Mouse (Mus musculus): ENCODE data around the gene Vmn1r52. TPM values are rescaled to one million over a fixed set of nuclear protein-coding genes. Genes with fewer than 3 reads are reported as not detected.

Gene Vmn1r52
- total and polyA plus RNA-seq, 3 experiments: not detected

- Histone ChIP-seq H3K9me3 (replicated peaks; ENCODE audit: insufficient read depth, low read length) (no peaks in the 10 kb centered on the region), H3K4me3 (ENCODE audit: control insufficient read depth in 1 of 2, insufficient read depth in 1 of 2, low read depth in 2 of 2, low read length in 2 of 2) (no peak within 1 kb of the TSS), H3K27me3 (ENCODE audit: control insufficient read depth in 1 of 2, insufficient read depth in 2 of 2, low read length in 2 of 2) (no peaks in the 10 kb centered on the region), H3K27ac (ENCODE audit: control insufficient read depth, low read depth, low read length) (no peak within 1 kb of the TSS), H3K4me1 (ENCODE audit: control insufficient read depth in 1 of 2, insufficient read depth in 2 of 2, low read length in 2 of 2) (no peaks in the 10 kb centered on the region), H3K36me3 (ENCODE audit: control insufficient read depth in 1 of 2, insufficient read depth in 2 of 2, low read length in 2 of 2) (no peaks in the 10 kb centered on the region), H3K79me2 (ENCODE audit: control insufficient read depth, insufficient read depth, low read length, poor library complexity) (no peaks in the 10 kb centered on the region), H3K9ac (ENCODE audit: control insufficient read depth, low read depth, low read length, poor library complexity, severe bottlenecking) (no peak within 1 kb of the TSS)
- TF ChIP-seq SMC3 (IDR thresholded peaks at IDR 0.05; ENCODE audit: low read depth, low read length) (no peak), E2F4 (IDR thresholded peaks at IDR 0.05; ENCODE audit: borderline replicate concordance, low read depth, low read length) (no peak), POLR2AphosphoS5 (IDR thresholded peaks at IDR 0.05; ENCODE audit: borderline replicate concordance, low read depth, low read length) (no peak), MXI1 (IDR thresholded peaks at IDR 0.05; ENCODE audit: low read depth, low read length) (no peak), HCFC1 (IDR thresholded peaks at IDR 0.05; ENCODE audit: low read depth, low read length) (no peak), ZC3H11A (IDR thresholded peaks at IDR 0.05; ENCODE audit: low read depth, low read length) (no peak), CHD2 (IDR thresholded peaks at IDR 0.05; ENCODE audit: low read length) (no peak), KAT2A (conservative IDR thresholded peaks at IDR 0.05; ENCODE audit: low read depth, low read length) (no peak), ELF1 (IDR thresholded peaks at IDR 0.05; ENCODE audit: low read depth, low read length) (no peak), ZKSCAN1 (IDR thresholded peaks at IDR 0.05; ENCODE audit: low read depth, low read length) (no peak), GATA1 (IDR thresholded peaks at IDR 0.05; ENCODE audit: low read depth, low read length) (no peak), TBP (IDR thresholded peaks at IDR 0.05; ENCODE audit: low read depth, low read length) (no peak), NRF1 (IDR thresholded peaks at IDR 0.05; ENCODE audit: insufficient read depth, low read depth, low read length, poor library complexity, severe bottlenecking) (no peak), MAX (IDR thresholded peaks at IDR 0.05; ENCODE audit: low read length) (no peak)
- no peak for DNase-seq (ENCODE audit: low read depth, low spot score)
Measured at GRCm38 (mm10) chr6:90224338-90224737, 49.7 kb downstream of the Vmn1r52 start, which contains the start of gene Vmn1r53. TSS of gene Vmn1r53 (minus strand) at chr6:90224438.

Other genes with a start within 250 kb of the Vmn1r52 start
- gene Vmn1r45, start 234.2 kb upstream of the Vmn1r52 start, total RNA-seq (2012; rRNA removed): not detected in 2 replicates
- gene Vmn1r45, start 234.2 kb upstream of the Vmn1r52 start, polyA plus RNA-seq (2012; ENCODE audit: insufficient read depth in 1 of 2, insufficient read length in 2 of 2, low read depth in 1 of 2, low replicate concordance in 2 of 2, missing spikeins in 1 of 2): not detected
- gene Vmn1r46, start 205.5 kb upstream of the Vmn1r52 start, total RNA-seq (2012; rRNA removed): not detected in 2 replicates
- not detected for gene Vmn1r46, start 205.5 kb upstream of the Vmn1r52 start, polyA plus RNA-seq (2012; ENCODE audit: insufficient read depth in 1 of 2, insufficient read length in 2 of 2, low read depth in 1 of 2, low replicate concordance in 2 of 2, missing spikeins in 1 of 2)
- not detected in 2 replicates for gene Vmn1r47, start 158.7 kb upstream of the Vmn1r52 start, total RNA-seq (2012; rRNA removed)
- gene Vmn1r47, start 158.7 kb upstream of the Vmn1r52 start, polyA plus RNA-seq (2012; ENCODE audit: insufficient read depth in 1 of 2, insufficient read length in 2 of 2, low read depth in 1 of 2, low replicate concordance in 2 of 2, missing spikeins in 1 of 2): not detected
- gene Vmn1r48, start 138.0 kb upstream of the Vmn1r52 start, total RNA-seq (2012; rRNA removed): not detected in 2 replicates
- not detected for gene Vmn1r48, start 138.0 kb upstream of the Vmn1r52 start, polyA plus RNA-seq (2012; ENCODE audit: insufficient read depth in 1 of 2, insufficient read length in 2 of 2, low read depth in 1 of 2, low replicate concordance in 2 of 2, missing spikeins in 1 of 2)
- gene Vmn1r49, start 96.3 kb upstream of the Vmn1r52 start, total RNA-seq (2012; rRNA removed): not detected in 2 replicates
- not detected for gene Vmn1r49, start 96.3 kb upstream of the Vmn1r52 start, polyA plus RNA-seq (2012; ENCODE audit: insufficient read depth in 1 of 2, insufficient read length in 2 of 2, low read depth in 1 of 2, low replicate concordance in 2 of 2, missing spikeins in 1 of 2)
- gene Vmn1r50, start 73.4 kb upstream of the Vmn1r52 start, total RNA-seq (2012; rRNA removed): not detected in 2 replicates
- not detected for gene Vmn1r50, start 73.4 kb upstream of the Vmn1r52 start, polyA plus RNA-seq (2012; ENCODE audit: insufficient read depth in 1 of 2, insufficient read length in 2 of 2, low read depth in 1 of 2, low replicate concordance in 2 of 2, missing spikeins in 1 of 2)
- not detected in 2 replicates for gene Vmn1r51, start 52.2 kb upstream of the Vmn1r52 start, total RNA-seq (2012; rRNA removed)
- not detected for gene Vmn1r51, start 52.2 kb upstream of the Vmn1r52 start, polyA plus RNA-seq (2012; ENCODE audit: insufficient read depth in 1 of 2, insufficient read length in 2 of 2, low read depth in 1 of 2, low replicate concordance in 2 of 2, missing spikeins in 1 of 2)
- gene V1ra8, start 28.0 kb downstream of the Vmn1r52 start, total RNA-seq (2012; rRNA removed): not detected in 2 replicates
- not detected for gene V1ra8, start 28.0 kb downstream of the Vmn1r52 start, polyA plus RNA-seq (2012; ENCODE audit: insufficient read depth in 1 of 2, insufficient read length in 2 of 2, low read depth in 1 of 2, low replicate concordance in 2 of 2, missing spikeins in 1 of 2)
- not detected in 2 replicates for gene Vmn1r53, start 49.6 kb downstream of the Vmn1r52 start, total RNA-seq (2012; rRNA removed)
- not detected for gene Vmn1r53, start 49.6 kb downstream of the Vmn1r52 start, polyA plus RNA-seq (2012; ENCODE audit: insufficient read depth in 1 of 2, insufficient read length in 2 of 2, low read depth in 1 of 2, low replicate concordance in 2 of 2, missing spikeins in 1 of 2)
- not detected in 2 replicates for gene Vmn1r54, start 71.5 kb downstream of the Vmn1r52 start, total RNA-seq (2012; rRNA removed)
- not detected for gene Vmn1r54, start 71.5 kb downstream of the Vmn1r52 start, polyA plus RNA-seq (2012; ENCODE audit: insufficient read depth in 1 of 2, insufficient read length in 2 of 2, low read depth in 1 of 2, low replicate concordance in 2 of 2, missing spikeins in 1 of 2)
- not detected in 2 replicates for gene BC048671, start 126.4 kb downstream of the Vmn1r52 start, total RNA-seq (2012; rRNA removed)
- not detected for gene BC048671, start 126.4 kb downstream of the Vmn1r52 start, polyA plus RNA-seq (2012; ENCODE audit: insufficient read depth in 1 of 2, insufficient read length in 2 of 2, low read depth in 1 of 2, low replicate concordance in 2 of 2, missing spikeins in 1 of 2)
- not detected in 2 replicates for gene Chst13, start 150.4 kb downstream of the Vmn1r52 start, total RNA-seq (2012; rRNA removed)
- gene Chst13, start 150.4 kb downstream of the Vmn1r52 start, polyA plus RNA-seq (2012; ENCODE audit: insufficient read depth in 1 of 2, insufficient read length in 2 of 2, low read depth in 1 of 2, low replicate concordance in 2 of 2, missing spikeins in 1 of 2): not detected
- gene Uroc1, start 158.5 kb downstream of the Vmn1r52 start, total RNA-seq (2012; rRNA removed): not detected in 2 replicates
- not detected for gene Uroc1, start 158.5 kb downstream of the Vmn1r52 start, polyA plus RNA-seq (2012; ENCODE audit: insufficient read depth in 1 of 2, insufficient read length in 2 of 2, low read depth in 1 of 2, low replicate concordance in 2 of 2, missing spikeins in 1 of 2)
- gene Zxdc, start 194.7 kb downstream of the Vmn1r52 start, total RNA-seq (2012; rRNA removed): 7.8 and 8.6 TPM in 2 replicates
- gene Zxdc, start 194.7 kb downstream of the Vmn1r52 start, polyA plus RNA-seq (2012; ENCODE audit: insufficient read depth in 1 of 2, insufficient read length in 2 of 2, low read depth in 1 of 2, low replicate concordance in 2 of 2, missing spikeins in 1 of 2): 10 to 100 TPM in 1 of 2 experiments, not detected in 1; 10.7 TPM